Mouse (Mus musculus) induced T-regulatory cell, adult 2 months (primary cell): Measurements from ENCODE around the gene Tnrc6a.
A peak's percentile ranks its signal among the peaks of the same experiment; 100 is the strongest.

Experiments
- DNase-seq: peaks from one replicate; pipeline ENCODE4 v3.0.0-alpha.2; 2012; ENCODE audit warnings: low read depth

Gene Tnrc6a

GRCm38 (mm10) chr7:123238621-123239020, 114.9 kb downstream of the Tnrc6a start:
- DNase-seq, result no peak

DNA sequence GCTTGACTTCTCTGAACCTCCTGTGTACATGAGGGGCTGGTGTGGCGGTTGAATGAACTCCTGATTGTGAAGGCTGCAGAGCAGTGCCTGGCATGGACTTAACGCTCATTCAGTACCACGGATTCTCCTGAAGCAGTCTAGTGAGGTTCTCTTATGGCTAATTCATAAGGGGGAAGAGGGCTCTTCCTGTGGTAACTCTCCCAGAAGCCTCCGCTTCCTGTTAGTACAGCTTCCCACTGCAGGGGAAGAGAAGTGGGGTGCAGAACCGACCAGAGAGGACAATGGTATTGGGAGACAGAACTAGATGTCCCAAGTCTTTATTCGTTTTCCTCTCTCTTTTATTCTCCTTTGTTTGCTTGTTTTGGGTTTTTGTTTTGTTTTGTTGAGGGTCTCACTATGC, 116.4 kb downstream of the Tnrc6a start:
- peak; percentile 6 for DNase-seq

- no peak for DNase-seq
These were observed 118.6 kb downstream of the Tnrc6a start for GRCm38 (mm10) chr7:123242241-123242640.

GRCm38 (mm10) chr7:123244833-123245232, 121.1 kb downstream of the Tnrc6a start:
- no peak for DNase-seq
